Mouse (Mus musculus): ENCODE data around the gene Rbfox3.
A peak's percentile ranks its signal among the peaks of the same experiment; 100 is the strongest.
"Not testable (repeated sequence)": the region's sequence is repeated elsewhere in the genome, so short reads cannot be mapped to it uniquely, and the experiment has no call there.

Gene Rbfox3

GRCm38 (mm10) chr11:118825280-118826094 lies 85.9 kb downstream of the Rbfox3 start:
- DNase-seq (ENCODE audit: low spot score in 2 of 2), result no peak

GRCm38 (mm10) chr11:118821353-118821752 lies 90.0 kb downstream of the Rbfox3 start:
- DNase-seq (ENCODE audit: low spot score in 2 of 2), result no peak

GRCm38 (mm10) chr11:118818528-118818927 lies 92.9 kb downstream of the Rbfox3 start:
- DNase-seq (ENCODE audit: low spot score in 2 of 2), result no peak

- DNase-seq (ENCODE audit: low spot score in 2 of 2), result no peak
Observed at GRCm38 (mm10) chr11:118815118-118815517, 96.3 kb downstream of the Rbfox3 start.

GRCm38 (mm10) chr11:118813942-118814341 lies 97.5 kb downstream of the Rbfox3 start:
- no peak for DNase-seq (ENCODE audit: low spot score in 2 of 2)

DNA sequence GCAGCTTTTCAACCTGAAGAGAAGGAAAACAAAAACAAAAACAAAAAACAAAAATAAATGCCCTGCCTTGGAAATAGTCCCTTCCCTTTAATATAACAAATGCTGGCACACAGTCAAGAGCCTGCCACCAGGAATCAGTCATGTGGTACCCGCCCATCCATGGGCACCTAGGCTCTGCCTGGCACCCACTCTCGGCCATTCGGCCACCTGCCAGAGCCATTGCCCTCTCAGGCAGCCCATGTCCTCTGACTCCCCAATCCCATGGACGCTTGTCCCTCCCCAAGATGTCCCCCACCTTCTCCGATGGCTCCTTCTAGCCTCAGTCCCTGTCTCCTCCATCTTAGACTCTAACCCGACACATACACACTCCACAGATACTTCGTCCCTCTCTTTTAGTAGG lies 100.0 kb downstream of the Rbfox3 start:
- DNase-seq (ENCODE audit: low spot score in 2 of 2), result no peak

DNA sequence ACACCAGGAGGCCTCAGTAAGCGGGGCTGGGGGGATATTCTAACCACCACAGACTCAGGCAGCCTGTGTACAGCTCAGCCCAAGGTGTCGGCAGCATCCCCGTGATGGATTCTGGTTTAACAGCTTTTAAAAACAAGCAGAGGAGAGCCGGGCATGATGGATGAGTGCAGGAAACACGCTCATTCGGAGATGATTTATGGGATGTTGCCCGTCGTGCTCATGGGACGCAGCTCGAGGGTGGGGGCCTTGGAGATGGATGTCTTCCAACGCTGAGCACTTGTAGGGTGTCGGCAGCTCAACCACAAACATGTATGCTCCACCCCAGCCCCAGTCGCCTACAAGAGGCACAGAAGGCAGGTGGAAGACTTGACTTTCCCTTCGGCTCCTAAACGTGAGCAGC lies 103.9 kb downstream of the Rbfox3 start:
- DNase-seq (ENCODE audit: low spot score in 2 of 2), result no peak

GRCm38 (mm10) chr11:118794856-118795602 lies 116.4 kb downstream of the Rbfox3 start:
- DNase-seq (ENCODE audit: low spot score in 2 of 2), result no peak

GRCm38 (mm10) chr11:118793639-118794021 lies 117.8 kb downstream of the Rbfox3 start:
- no peak for DNase-seq (ENCODE audit: low spot score in 2 of 2)

DNA sequence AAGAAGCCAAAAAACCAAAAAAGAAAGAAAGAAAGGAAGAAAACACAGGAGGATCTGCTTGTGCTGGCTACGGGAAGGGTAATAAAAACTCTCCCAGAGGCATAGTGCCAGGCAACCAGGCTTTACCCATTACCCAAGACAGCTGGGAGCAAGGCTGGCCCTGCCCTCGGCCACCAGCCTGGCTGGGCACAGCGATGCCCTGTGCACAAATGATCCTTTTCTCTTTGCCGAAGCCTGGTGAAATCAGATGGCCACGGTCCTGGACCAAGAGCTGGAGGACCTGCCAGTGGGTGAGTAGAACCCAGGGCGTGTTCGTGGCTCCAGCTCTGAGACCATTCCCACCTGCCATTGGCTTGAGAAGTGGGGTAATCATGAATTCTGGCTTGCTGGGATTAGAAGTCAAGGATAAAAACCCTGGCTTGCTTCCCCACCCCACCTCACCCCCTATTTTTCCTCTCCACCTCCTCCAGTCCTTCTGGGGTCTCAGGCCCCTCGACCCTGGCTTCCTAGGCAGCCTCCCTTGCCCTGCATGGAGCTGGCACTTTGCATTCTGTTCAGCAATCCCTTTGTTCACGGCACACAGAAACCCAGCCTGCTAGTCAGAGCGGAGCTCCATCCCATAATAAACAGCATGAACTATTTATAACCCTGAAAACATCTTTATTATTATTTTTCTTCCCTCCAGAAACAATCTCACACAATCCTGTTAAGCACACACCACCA lies 118.3 kb downstream of the Rbfox3 start:
- no peak for DNase-seq (ENCODE audit: low spot score in 2 of 2)

- no peak for DNase-seq (ENCODE audit: low spot score in 2 of 2)
Observed at GRCm38 (mm10) chr11:118792163-118792915, 119.1 kb downstream of the Rbfox3 start.

DNA sequence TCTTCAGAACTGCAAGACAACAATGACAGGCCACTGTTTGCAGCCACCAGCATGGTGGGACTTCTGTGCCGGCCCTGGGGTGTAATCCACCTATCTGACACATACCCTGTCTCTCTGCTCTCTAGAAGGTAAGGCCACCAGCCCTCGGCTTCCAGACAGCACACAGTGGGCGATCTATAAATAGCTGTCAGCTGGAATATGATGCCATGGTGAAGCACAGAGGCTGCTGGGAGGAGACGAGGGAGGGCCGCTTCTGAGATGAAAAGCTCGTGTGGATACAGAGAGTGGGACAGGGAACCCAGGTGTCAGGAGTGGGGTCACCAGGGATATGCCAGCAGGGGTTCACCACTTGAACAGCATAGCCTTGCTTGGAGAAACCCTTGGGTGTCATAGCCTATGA lies 120.0 kb downstream of the Rbfox3 start:
- DNase-seq (ENCODE audit: low spot score in 2 of 2), result no peak

GRCm38 (mm10) chr11:118788091-118788490 lies 123.3 kb downstream of the Rbfox3 start:
- no peak for DNase-seq (ENCODE audit: low spot score in 2 of 2)

- no peak for DNase-seq (ENCODE audit: low spot score in 2 of 2)
Observed at GRCm38 (mm10) chr11:118782677-118783076, 128.7 kb downstream of the Rbfox3 start.

DNA sequence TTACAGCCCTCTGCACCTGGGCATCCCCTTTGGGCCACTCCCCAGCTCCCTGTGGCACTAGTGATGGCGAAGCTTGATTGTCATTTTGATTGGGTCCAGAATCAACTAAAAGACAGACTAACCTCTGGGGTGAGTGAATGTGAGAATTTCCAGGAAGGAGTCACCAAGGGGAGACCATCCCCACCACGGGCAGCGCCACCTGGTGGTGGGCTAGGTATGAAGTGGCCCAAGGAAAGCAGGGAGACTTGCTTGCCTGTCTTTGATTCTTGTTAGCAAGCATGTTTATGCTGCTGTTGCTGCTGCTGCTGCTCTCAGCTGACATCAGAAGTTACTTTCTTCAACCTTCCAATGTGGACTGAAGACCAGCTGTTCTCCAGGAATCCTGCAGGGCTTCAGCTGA lies 135.6 kb downstream of the Rbfox3 start:
- peak in 1 of 2 experiments; percentile 12 for DNase-seq (ENCODE audit: low spot score in 2 of 2)

- not testable (repeated sequence) for DNase-seq (ENCODE audit: low spot score in 2 of 2)
Observed at GRCm38 (mm10) chr11:118774777-118775176, 136.6 kb downstream of the Rbfox3 start.

DNA sequence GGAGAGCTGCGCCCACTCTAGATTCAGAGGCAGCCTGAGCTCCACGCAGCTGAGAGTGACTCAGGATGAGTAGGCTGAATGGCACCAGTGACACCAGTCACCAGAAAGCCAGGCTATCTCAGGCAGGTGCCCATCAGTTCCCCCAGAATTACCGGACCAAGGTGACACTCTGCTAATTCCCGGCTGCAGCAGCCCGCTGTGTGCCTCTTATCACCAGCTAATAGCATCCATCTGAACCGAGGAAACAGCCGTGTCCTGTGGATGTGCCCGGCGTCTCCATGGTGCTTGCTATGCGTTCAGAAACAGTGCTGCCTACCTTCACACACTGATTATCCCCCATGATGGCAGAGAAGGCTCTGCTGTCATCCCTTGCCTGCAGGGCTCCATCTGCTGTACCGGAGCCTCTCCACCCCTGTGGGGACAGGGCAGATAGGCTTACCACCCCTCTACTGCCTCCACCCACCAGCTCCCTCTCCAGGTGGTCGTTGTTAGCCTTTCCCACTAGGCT lies 138.3 kb downstream of the Rbfox3 start:
- no peak for DNase-seq (ENCODE audit: low spot score in 2 of 2)

- no peak for DNase-seq (ENCODE audit: low spot score in 2 of 2)
Observed at GRCm38 (mm10) chr11:118771358-118771757, 140.0 kb downstream of the Rbfox3 start.

- no peak for DNase-seq (ENCODE audit: low spot score in 2 of 2)
Observed at GRCm38 (mm10) chr11:118770789-118771188, 140.6 kb downstream of the Rbfox3 start.

GRCm38 (mm10) chr11:118769542-118769941 lies 141.9 kb downstream of the Rbfox3 start:
- DNase-seq (ENCODE audit: low spot score in 2 of 2), result no peak

GRCm38 (mm10) chr11:118768441-118768840 lies 143.0 kb downstream of the Rbfox3 start:
- no peak for DNase-seq (ENCODE audit: low spot score in 2 of 2)
